Mouse (Mus musculus): Measurements from ENCODE around the gene Hyal2.

The Hyal2 gene

GRCm38 (mm10) chr9:107607653-107608245, 40.0 kb downstream of the Hyal2 start:
- no peak for DNase-seq (ENCODE audit: extremely low read depth, insufficient read length, low spot score)

- DNase-seq (ENCODE audit: extremely low read depth, insufficient read length, low spot score) = peak; percentile 44
Observed at GRCm38 (mm10) chr9:107608741-107609432, 41.1 kb downstream of the Hyal2 start, which contains the start of gene Sema3b. TSS of gene Sema3b (minus strand) at chr9:107609229.

- no peak for DNase-seq (ENCODE audit: extremely low read depth, insufficient read length, low spot score)
Observed at GRCm38 (mm10) chr9:107609433-107609830, 41.7 kb downstream of the Hyal2 start.

GRCm38 (mm10) chr9:107611456-107612190, 43.9 kb downstream of the Hyal2 start:
- no peak for DNase-seq (ENCODE audit: extremely low read depth, insufficient read length, low spot score)

- peak; percentile 98 for DNase-seq (ENCODE audit: extremely low read depth, insufficient read length, low spot score)
Observed at GRCm38 (mm10) chr9:107612191-107612944, 44.6 kb downstream of the Hyal2 start.

GRCm38 (mm10) chr9:107612945-107613569, 45.3 kb downstream of the Hyal2 start:
- no peak for DNase-seq (ENCODE audit: extremely low read depth, insufficient read length, low spot score)

GRCm38 (mm10) chr9:107615035-107615434, 47.3 kb downstream of the Hyal2 start:
- DNase-seq (ENCODE audit: extremely low read depth, insufficient read length, low spot score) = no peak

- DNase-seq (ENCODE audit: extremely low read depth, insufficient read length, low spot score) = no peak
Observed at GRCm38 (mm10) chr9:107617461-107617860, 49.7 kb downstream of the Hyal2 start.

GRCm38 (mm10) chr9:107618098-107618497, 50.4 kb downstream of the Hyal2 start:
- no peak for DNase-seq (ENCODE audit: extremely low read depth, insufficient read length, low spot score)

GRCm38 (mm10) chr9:107618778-107619545, 51.2 kb downstream of the Hyal2 start:
- peak; percentile 64 for DNase-seq (ENCODE audit: extremely low read depth, insufficient read length, low spot score)

- peak; percentile 82 for DNase-seq (ENCODE audit: extremely low read depth, insufficient read length, low spot score)
Observed at GRCm38 (mm10) chr9:107619546-107619879, 51.8 kb downstream of the Hyal2 start.

- no peak for DNase-seq (ENCODE audit: extremely low read depth, insufficient read length, low spot score)
Observed at GRCm38 (mm10) chr9:107620954-107621353, 53.2 kb downstream of the Hyal2 start.

Data from 3134 (cell line).